Mouse (Mus musculus) adrenal gland, adult 2 months (tissue): ENCODE data around the gene D630045J12Rik. TPM values are rescaled to one million over a fixed set of nuclear protein-coding genes. Genes with fewer than 3 reads are reported as not detected.

Source experiments
- DNase-seq: peaks from one replicate; pipeline ENCODE4 v3.0.0; 2021
- long read RNA-seq: library from polyadenylated mRNA; stranded (forward); transcript quantifications from one replicate; pipeline ENCODE4 v2.0.0, GENCODE M21; 2021
- polyA plus RNA-seq: library from polyadenylated mRNA; depleted of rRNA; stranded (reverse); fragments of >200 nt; gene quantifications from 2 replicates; pipeline ENCODE4 v1.2.3, GENCODE M21; 2012; rRNA removed
- total RNA-seq, 2 experiments: library from RNA; stranded (reverse); gene quantifications; 2 replicates each; pipeline ENCODE4 v1.2.3; 2021

D630045J12Rik gene
- total RNA-seq (1 to 10 TPM; 2.9 to 4.5 TPM), polyA plus RNA-seq (3.2 and 4.1 TPM in 2 replicates)
- long read RNA-seq, result 0 reads

DNA sequence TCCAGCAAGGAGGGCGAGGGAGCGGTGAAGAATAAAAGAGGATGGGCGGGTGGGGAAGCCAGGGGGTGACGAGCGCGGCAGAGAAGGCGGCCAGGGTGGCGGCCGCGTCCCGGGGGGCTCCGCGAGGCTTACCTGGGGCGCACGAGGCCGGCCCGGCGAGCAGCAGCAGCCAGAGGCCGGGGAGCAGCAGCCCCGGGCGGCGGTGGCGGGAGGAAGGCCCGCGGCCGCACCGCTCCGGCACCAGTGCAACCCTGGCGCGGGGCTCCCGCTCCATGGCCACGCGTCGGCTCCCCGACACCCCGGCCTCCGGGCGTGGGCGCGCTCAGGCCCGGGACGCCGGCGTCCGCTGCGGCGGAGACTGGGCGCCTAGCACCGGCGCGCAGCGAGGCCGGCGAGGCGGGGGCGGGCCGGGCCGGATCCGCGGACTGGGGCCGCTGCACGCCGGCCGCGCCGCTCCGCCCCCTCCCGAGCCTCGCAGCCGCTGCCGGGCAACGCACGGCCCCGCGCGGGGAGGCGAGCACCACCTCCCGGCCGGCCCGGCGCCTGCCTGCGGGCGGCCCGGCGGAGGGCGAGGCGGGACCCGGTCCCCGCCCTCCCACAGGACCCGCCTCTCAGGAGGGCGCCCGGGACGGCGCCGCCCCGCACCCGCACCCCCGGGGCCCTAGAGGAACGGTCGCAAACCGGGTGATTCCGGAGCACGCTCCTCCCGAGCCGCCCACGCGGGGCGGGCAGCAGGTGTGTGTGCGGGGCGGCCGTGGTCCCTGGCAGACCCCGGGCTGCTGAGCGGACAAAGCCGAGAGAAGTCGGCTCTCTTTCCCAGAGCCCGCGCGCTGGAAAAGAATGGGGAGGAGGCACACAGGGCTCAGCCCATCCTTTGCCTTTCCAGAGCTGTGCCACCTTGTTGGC, at the start of gene D630045J12Rik:
TSS of gene D630045J12Rik (minus strand) at position 274 of the 906 bp plus-strand sequence.
- peak; percentile 91 for DNase-seq

DNA sequence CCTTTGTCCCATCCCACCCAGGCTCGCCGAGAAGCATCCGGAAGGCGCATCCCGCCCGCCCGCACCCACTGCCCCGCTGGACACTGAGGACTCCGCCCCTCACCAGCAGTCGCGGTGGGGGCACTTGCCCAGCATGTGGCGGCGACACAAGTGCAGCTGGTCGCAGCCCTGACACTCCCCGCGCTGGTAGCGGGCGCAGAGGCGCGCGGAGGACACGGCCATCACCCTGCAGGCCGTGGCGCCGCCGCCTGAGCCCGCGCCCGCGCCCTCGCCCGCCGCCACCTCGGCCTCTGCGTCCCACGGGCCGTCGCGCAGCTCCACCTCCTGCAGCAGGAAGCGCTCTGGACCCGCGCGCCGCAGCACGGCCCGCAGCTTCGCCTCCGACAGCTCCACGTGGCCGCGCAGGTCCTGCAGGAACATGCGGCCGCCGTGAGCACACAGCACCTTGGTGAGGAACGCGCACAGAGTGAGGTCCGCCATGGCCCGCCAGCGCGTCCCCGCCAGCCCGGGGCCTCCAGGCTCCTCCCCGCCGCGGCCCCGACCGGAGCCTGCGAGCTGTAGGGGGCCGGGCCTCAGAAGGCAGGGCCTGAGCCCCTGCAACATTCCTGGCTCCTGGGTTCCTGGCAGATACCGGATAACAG, 45.1 kb upstream of the D630045J12Rik start, which contains the start of gene Zc3hav1l:
TSS of gene Zc3hav1l (minus strand) at position 499 of the 641 bp plus-strand sequence.
- peak; percentile 86 for DNase-seq

DNA sequence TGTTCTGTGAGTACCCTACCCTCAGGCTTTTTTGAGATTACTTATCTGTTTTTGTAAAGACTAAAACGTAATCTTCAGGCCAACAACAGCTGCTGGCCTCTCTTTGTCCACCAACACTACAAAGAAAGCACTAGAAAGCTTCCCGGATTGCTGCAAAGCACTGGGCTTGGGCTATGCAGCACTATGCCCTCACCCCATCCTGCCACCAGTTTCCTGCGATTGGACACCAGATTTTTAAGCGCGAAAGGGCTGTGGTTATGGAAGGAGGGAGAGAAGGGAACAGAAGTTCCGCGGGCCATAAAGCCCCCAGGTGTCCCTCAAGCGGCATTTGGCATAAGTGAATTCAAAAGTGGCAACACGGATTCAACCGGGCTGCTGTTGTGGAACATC, 44.4 kb upstream of the D630045J12Rik start:
- no peak for DNase-seq

DNA sequence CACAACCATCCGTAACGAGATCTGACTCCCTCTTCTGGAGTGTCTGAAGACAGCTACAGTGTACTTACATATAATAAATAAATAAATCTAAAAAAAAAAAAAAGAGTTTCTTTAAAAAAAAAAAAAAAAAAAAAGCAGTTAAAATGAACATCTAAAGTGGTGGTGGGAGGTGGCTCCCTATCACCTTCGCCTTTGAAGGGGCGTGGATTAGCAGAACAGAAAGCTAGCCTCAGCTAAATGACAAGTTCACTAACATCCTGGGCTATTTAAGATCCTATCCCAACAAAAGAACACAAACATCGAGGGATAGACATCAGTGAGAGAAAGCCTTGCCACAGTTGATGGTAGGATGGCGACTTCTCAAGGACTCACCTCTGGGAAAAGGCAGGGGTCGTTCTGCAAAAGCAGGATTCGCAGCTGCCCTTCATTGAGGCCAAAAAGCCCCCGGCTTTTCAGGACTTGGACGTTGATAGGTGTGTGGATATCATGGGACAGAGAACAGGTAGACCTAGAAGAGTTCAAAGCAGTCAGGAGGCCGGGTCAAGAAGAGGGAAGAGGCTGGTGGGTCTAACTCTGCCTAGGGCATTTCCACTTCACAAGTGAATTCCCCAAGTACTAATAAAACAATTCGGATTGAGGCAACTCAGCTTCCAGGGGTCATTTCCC, 43.9 kb upstream of the D630045J12Rik start:
- DNase-seq, result no peak

DNA sequence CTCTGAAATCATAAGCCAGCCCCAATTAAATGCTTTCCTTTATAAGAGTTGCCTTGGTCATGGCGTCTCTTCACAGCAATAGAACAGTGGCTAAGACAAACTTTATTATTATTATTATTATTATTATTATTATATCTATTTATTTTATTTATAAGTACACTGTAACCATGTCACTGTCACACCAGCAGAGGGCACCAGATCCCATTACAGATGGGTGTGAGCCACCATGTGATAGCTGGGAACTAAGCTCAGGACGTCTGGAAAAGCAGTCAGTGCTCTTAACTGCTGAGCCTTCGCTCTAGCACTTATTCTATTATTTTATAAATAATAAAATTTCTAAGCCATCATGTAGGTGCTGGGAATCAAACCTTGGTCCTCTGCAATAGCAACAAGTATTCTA, 39.9 kb upstream of the D630045J12Rik start:
- DNase-seq, result no peak

DNA sequence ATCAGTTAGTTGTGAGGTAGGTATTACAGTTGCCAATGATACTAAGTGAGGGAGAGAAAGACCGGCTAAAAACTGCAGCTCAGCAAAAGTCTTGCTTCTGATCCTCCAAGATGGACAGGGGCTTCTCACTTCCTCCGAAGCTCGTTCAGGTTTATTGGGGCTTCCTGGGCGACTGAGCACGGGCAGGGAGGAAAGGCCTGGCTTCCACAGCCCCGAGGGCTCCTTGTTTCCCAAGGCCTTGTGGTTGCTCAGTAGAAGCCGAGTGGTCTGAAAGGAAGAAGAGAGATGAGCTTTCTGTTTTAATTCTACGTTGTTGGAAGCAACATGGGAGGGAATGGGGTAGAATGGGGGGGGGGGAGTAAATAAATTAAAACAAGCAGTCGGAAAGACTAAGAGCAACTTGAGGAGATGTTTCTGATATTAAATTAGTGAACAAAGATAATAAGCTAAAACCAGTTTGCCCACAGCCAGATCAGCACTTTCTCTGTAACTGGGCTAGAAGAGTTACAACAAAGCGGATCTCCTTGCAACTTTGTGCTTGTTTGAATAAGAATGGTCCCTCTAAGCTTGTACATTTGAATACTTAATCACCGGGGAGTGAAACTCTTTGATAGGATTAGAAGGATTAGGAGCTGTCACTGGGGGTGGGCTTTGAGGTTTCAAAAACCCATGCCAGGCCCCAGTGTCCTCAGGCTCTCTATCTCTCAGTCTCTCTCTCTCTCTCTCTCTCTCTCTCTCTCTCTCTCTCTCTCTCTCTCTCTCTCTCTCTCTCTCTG, 39.2 kb upstream of the D630045J12Rik start:
- no peak for DNase-seq

DNA sequence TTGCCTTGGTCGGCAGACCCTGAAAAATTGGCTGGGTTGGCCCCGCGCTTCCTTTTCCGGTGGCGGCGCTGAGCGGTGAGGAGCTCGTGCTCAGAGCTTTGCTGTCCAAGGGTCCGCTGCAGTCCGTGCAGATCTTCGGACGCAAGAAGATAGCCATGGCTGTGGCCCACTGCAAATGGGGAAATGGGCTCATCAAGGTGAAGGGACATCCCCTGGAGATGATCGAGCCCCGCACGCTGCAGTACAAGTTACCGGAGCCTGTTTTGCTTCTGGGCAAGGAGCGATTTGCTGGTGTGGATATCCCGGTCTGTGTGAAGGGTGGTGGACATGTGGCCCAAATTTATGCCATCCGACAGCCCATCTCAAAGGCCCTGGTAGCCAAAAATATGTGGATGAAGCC, 30.6 kb upstream of the D630045J12Rik start:
- no peak for DNase-seq

DNA sequence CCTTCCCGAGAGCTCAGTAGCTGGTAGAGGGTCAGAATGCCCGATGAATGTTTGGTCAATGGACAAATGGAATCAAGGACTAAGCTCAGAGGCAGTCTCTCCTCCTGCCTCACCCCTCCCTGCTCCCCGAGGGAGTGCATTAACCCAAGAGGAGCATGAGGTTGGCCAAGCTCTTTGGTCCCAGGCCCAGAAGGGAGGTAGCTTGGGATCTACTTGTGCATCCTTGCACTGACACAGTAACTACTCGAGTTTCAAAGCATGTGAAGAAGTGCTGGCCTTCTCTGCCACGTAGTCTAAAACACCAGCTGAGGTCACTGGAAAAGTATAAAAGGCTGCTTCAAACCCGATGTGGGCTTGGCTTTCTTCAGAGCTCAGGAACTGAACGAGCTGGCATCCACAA, 10.7 kb upstream of the D630045J12Rik start:
- DNase-seq, result no peak

DNA sequence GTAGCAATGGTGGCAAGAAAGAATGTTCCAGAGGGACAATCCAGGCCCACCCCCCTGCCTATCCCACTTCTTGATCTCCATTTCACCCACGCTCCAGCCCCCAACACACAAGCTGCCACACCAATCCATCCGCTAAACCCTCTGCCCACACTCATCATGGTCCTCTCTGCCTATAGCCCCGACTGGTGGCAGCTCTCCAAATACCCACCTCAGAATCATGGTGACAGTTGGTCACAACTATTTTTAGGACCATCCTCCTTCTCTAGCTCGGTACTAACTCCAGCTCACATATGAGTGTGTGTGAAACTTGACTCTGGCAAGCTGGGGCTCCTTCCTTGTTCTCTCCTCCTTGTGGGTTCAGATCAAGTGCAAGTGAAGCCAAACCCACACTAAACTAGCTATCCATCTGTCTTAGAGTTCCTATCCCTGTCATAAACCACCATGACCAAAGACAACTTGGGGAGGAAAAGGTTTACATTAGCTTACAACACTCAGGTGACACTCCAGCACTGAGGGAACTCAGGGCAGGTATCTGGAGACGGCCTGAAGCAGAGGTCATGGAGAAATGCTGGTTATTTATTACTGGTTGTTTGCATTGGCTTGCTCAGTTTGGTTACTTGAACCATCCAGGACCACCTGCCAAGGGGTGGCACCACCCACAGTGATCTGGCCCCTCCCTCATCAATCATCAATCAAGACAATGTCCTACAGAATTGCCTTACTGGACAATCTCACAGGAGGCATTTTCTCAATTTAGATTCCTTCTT, 9.8 kb upstream of the D630045J12Rik start:
- no peak for DNase-seq

DNA sequence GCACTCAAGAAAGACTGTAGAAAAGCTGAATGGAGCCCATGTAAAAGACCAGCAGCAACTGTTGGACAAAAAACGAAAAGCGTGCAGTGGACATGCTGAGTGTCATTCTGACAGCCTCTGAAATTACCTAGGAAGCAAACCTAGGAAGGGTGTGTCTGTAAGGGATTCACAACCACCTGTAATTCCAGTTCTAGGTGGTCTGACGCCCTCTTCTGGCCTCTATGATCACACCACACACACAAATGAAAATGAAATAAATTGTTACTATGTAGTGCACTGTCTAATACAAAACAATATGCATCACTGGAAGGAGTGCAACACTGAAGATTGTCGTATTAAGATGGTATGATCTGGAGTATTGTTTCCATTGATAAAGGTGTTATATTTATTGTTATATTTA, 8.1 kb upstream of the D630045J12Rik start:
- no peak for DNase-seq

DNA sequence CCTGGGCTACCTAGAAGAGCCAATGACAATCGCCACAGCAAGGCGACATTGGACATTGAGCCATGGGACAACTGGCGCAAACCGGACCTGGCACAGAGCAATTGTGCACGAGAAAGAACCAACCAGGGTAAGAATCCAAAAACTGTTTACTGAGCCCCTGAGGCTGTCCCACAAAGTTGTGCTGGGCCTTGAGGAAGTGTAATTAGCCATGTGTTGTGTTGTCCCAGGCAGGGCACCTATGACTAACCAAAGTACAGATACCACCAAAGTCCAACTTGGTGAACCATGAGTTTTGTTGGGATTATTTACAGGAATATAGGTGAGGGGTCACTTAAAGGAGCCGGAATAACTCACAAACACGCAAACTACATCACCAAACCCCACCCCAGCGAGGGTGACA, 3.7 kb upstream of the D630045J12Rik start:
- no peak for DNase-seq

DNA sequence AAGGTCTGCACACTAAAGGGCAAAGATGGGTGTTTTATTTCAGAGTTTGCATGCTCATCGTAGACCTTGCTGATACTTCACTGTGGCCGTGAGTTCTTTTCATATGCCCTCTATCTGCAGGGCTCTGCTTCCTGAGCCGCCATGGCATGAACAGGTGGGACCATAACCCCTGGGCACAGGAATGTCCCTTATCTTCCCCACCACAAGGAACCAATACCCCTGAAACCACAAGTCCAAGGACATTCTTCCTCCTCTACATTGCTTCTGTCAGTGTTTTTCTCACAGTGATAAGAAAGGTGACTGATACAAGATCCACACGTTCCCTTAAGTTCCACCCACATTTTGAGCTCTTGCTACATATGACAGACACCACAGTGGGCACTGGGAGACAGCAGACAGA, 3.0 kb upstream of the D630045J12Rik start:
- no peak for DNase-seq

DNA sequence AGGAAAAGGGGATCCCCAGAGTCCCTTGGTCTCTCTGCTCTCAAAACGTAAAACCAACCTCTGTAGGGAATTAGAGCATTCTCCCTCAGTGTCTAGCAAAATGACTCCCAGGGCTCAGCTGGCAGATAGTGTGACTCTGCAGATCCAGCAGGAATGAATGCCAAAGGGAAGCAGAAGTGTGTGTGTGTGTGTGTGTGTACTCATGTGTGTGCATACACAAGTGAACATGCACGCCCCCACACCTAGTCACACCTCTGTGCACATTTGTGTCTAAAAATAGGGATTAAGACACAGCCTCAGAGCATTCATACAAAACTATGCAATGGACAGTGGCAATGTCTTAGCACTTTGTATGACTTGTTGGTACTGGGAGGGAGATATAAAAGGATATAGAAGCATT, 2.0 kb upstream of the D630045J12Rik start:
- DNase-seq, result no peak

DNA sequence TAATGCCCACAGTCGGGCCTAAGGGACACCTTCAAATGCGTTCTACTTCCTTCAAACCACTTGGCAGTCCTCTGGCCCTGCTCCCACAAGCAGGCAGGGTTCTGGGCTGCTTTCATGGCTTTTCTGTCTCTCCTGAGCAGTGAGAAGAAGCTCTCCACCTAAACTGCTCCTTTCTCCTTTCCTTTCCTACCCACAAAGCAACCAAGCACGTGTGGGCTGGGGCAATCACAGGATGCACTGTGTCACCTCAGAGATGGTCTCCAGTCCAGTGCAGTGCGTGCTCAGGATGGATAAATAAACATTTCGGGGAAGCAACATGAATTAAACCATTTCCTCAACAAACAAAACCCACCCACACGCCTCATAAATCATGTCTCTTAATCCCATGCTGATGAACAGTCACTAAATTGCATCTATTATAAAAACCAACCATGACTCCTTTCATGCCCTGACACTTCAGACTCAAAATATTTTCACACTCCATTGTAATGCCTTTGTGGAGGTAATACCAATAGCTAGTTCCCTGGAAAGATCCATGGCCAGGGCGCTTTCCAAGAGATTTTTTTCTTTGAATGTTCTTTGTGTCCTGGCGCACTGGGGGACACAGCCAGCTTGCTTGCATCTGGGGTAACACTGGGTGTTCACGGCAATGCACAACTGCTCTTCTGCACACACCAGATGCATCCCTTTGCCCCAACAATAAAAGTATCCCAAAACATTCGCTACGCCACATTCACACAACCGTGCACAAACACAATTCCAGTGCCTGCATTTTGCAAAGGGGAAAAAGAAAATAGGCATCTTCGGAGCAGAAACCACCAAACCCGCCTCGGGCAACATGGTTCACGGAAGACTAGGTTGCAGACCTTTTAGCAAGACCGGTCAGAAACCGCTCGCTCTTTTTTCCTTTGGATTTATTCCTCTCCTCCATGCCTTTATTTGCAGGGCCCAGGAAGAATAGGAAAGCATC, 758 bp downstream of the D630045J12Rik start:
- DNase-seq, result no peak

DNA sequence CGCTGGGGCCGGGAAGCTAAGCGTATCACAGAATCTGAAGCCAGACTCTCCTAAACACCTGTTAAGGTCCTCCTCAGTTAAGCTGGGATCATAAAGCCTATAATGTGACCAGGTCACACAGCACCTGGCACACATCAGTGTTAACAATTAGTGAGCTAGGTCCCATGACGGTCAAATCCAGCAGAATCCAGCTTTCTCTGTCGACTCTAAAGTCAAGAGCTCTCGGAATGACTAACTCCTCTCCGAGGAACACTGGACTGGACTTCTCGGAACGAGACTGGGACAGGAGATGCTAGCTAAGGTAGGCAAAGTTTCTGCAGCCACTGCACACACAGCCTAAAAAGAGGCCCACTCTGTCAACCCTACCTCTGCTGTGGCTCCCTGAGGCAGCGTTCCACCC, 1.7 kb downstream of the D630045J12Rik start:
- DNase-seq, result no peak

DNA sequence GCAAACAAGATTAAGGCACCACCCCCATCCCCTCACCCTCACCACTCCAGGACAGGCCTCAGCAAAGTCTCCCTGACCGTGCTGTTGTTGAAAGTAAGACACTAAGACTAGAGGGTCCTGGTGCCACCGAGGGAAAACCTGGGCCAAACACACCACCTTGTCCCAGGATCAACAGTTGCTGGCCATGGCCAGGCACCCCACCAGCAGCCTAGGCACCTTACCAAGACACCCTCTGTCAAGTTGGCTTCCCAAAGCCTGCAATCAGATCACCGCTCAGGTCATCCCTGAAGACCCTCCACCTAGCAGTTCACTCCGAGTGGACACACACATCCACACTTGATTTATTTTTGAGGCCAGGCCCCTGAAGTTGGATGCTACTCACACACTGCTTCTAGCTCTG, 2.3 kb downstream of the D630045J12Rik start:
- DNase-seq, result no peak

DNA sequence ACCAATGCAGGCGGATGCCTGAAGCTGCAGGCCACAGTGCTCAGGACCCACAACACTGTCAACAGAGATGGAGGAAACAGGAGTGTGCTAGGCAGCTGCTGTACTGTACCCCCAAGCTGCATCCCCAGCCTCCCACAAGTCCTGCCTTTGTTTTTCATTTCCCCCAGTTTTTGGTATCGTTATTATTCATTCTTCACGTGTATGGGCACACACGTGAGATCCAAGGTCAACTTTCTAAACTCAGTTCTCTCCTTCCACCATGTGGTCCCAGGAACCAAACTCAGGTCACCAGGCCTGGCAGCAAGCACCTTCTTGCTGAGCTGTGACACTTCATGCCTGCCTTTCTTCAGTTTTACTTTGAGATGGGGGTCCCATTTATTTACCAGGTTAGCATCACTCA, 6.4 kb downstream of the D630045J12Rik start:
- no peak for DNase-seq

DNA sequence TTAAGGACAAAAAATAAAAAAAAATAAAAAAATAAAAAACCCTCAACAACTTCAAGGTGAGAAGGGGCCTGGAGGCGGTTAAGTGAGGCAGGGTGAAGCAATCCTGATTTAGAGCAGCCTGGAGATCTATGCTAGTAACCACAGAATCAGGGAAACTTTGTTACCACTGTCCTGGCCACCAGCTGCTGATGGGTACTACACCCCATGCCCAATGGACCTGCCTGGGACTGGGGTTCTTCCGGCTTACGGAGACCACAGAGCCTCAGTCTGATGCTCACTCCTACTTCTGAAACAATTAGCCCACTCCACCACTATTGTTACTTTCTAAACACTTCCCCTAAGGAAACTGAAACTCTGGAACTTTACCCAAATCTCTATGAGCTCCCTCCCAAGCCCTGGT, 9.0 kb downstream of the D630045J12Rik start:
- no peak for DNase-seq

DNA sequence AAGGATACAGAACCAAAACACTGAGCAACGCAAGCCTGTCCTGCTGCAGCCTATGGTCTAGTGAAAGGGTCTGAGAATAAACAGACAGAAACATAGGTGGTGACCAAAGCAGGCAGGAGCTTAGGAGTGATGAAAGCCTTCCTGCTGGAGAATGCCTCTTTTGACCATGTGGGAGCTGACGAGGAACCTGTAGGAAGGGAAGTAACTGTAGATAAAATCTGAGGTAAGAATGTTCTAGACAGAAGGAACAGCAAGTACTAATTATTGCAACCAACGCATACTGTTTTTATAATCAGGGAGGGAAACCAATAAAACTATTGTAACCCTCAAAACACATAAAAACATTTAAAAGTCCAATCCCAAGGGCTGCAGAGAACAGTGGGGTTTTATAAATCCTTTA, 9.6 kb downstream of the D630045J12Rik start:
- no peak for DNase-seq

DNA sequence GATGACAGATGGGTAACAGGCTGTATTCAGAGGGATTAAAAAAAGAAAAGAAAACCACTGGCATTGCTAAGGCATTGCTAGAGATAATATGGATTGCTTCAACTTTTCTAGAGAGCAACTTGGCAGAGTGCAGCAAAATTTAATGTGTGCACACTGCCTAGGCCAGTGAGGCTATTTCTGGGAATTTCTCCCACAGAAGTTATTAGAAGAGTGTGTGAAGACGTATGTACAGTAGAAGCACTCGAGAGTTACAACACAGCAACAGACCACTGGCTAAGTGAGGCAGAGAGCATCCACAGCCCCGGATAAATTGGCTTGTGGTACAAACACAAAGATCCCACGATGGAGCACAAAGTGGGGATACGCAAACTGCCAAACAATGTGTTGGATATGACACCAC, 11.0 kb downstream of the D630045J12Rik start:
- no peak for DNase-seq
